Mouse (Mus musculus) stomach, embryonic 14.5 days (tissue): Measurements from ENCODE around the gene Klf11. TPM values are rescaled to one million over a fixed set of nuclear protein-coding genes. Genes with fewer than 3 reads are reported as not detected.

ENCODE experiments used
- ATAC-seq: fragments of 200-750 bp; cut with Nextera tagmentation; 2 replicates; pipeline ENCODE4 v1.8.0; 2017; ENCODE audit warnings: low read depth, moderate TSS enrichment; ENCODE audit not compliant: insufficient number of reproducible peaks, insufficient read depth, low FRiP score
- H3K27ac ChIP-seq: fragments of 300-500 bp; sonication (generic); 2 replicates; pipeline ENCODE4 v1.5.1; 2014; ENCODE audit warnings: mild to moderate bottlenecking, low read length, moderate library complexity, mixed read lengths
- H3K27me3 ChIP-seq: fragments of 300-500 bp; sonication (generic); 2 replicates; pipeline ENCODE4 v1.6.1; 2014; ENCODE audit warnings: low read length, control low read depth, mixed read lengths; ENCODE audit not compliant: control insufficient read depth, insufficient read depth
- H3K36me3 ChIP-seq: fragments of 300-500 bp; sonication (generic); 2 replicates; pipeline ENCODE4 v1.6.1; 2014; ENCODE audit warnings: mild to moderate bottlenecking, control low read depth, low read length, moderate library complexity, mixed read lengths; ENCODE audit not compliant: control insufficient read depth, insufficient read depth
- H3K4me1 ChIP-seq: fragments of 300-500 bp; sonication (generic); 2 replicates; pipeline ENCODE4 v1.6.1; 2014; ENCODE audit warnings: low read length, control low read depth, mixed read lengths; ENCODE audit not compliant: control insufficient read depth, insufficient read depth
- H3K4me2 ChIP-seq: fragments of 300-500 bp; sonication (generic); replicated peaks from 2 replicates; pipeline ENCODE4 v1.6.1; 2014; ENCODE audit warnings: low read depth, low read length, control low read depth
- H3K4me3 ChIP-seq: fragments of 300-500 bp; sonication (generic); 2 replicates; pipeline ENCODE4 v1.5.1; 2014; ENCODE audit warnings: low read depth, low read length, control low read depth
- H3K9ac ChIP-seq: fragments of 300-500 bp; sonication (generic); replicated peaks from 2 replicates; pipeline ENCODE4 v1.6.1; 2014; ENCODE audit warnings: low read depth, mild to moderate bottlenecking, control low read depth, low read length, moderate library complexity, mixed read lengths
- H3K9me3 ChIP-seq: fragments of 300-500 bp; sonication (generic); 2 replicates; pipeline ENCODE4 v1.6.1; 2016; ENCODE audit warnings: low read depth, low read length, control low read depth; ENCODE audit not compliant: control insufficient read depth
- WGBS: fragments of 180-500 bp; shearing (Covaris S2); extraction: QIAGEN DNeasy Blood & Tissue Kit; methylation state at CpG from one replicate; pipeline ENCODE4 v1.1.7; 2014; 5-methylcytosine and 5-hydroxymethylcytosine counted together
- polyA plus RNA-seq: library from polyadenylated mRNA; unstranded; fragments of >200 nt; fragmentation: Nextera tagmentation; extraction: Ambion mirVana; gene quantifications from 2 replicates; pipeline ENCODE4 v1.2.1, GENCODE M21; 2014

Gene Klf11
- polyA plus RNA-seq, 1 experiment from 2014 or later, result 14.3 TPM

DNA sequence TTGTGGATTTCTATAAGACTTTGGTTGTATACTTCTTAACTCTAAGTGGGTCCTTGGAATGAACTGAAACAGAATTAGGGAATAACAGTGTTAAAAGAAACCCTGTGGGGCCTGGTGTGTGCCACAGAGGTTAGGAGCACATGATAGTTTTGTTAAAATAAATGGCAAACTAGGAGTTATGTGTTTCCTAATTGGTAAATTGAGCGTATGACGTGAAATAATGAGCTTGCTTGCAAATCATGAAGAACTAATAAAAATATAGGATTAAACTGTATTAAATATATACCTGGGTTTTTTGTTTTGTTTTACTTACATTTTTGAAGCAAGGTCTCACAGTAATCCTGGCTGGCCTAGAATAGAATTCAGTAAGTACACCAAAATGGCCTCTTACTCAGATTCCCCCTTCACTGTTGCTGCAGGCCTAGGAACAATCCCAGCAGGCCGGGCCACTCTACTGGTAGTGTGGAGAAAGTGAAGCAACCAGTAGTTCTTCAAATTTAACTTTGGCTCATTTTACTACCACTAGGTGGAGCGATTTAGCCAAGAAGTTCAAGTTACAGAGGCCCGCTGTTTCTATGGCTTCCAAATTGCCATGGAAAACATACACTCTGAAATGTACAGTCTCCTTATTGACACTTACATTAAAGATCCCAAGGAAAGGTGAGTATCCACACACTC is 58.9 kb downstream of the Klf11 start:
- Histone ChIP-seq H3K27ac (peak overlapping the region; percentile 74; the same call in 1 of the 2 replicates), H3K27me3 (no peaks in the 10 kb centered on the region), H3K4me3 (peak overlapping the region; percentile 77), H3K9ac (no peak overlapping the region), H3K4me1 (peaks cover 24% of the 10 kb centered on the region; the same call in 1 of the 2 replicates), H3K4me2 (peak overlapping the region; percentile 75), H3K9me3 (no peaks in the 10 kb centered on the region), H3K36me3 (peaks cover 28% of the 10 kb centered on the region)
- 32% methylated on average over 5 of the region's 5 CpGs for WGBS
- ATAC-seq, result peak; percentile 40

DNA sequence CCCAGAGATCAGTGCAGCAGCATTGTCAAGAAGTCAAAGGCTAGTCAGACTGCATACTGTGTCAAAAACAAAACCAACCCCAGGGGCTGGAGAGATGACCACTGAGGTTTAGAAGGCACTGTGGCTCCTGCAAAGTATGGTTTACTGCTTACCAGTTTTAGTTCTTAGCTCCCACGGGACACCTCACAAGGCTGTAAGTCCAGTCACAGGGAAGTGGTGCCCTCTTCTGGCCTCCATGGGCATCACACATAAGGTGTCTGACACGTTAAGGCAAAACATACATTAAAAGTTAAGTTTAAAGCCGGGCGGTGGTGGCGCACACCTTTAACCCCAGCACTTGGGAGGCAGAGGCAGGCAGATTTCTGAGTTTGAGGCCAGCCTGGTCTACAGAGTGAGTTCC is 59.6 kb downstream of the Klf11 start:
- no peak overlapping the region for H3K4me3 ChIP-seq

More for the DNA sequence above, 59.6 kb downstream of the Klf11 start:
- WGBS, result 64% methylated on average over 5 of the region's 5 CpGs
- no peak for ATAC-seq
- peaks cover 28% of the 10 kb centered on the region for H3K36me3 ChIP-seq
- no peak overlapping the region for H3K9ac ChIP-seq
- no peaks in the 10 kb centered on the region for H3K9me3 ChIP-seq
- 0 out of 2 replicates have a peak overlapping the region, but pooled peaks have one; percentile 75 for H3K4me2 ChIP-seq
- no peaks in the 10 kb centered on the region for H3K27me3 ChIP-seq
- peaks cover 24% of the 10 kb centered on the region; the same call in 1 of the 2 replicates for H3K4me1 ChIP-seq
- H3K27ac ChIP-seq, result no peak overlapping the region

Other genes starting within 250 kb of the Klf11 start
- gene Taf1b, start 152.9 kb upstream of the Klf11 start, polyA plus RNA-seq, result 25.5 and 27.5 TPM in 2 replicates
- 2.6 and 3.8 TPM in 2 replicates for gene Grhl1, start 79.0 kb upstream of the Klf11 start, polyA plus RNA-seq
- 2.6 and 3.4 TPM in 2 replicates for gene Cys1, start 30.5 kb downstream of the Klf11 start, polyA plus RNA-seq
- gene Rrm2, start 57.0 kb downstream of the Klf11 start, polyA plus RNA-seq, result 131 and 132 TPM in 2 replicates
- gene Mboat2, start 179.6 kb downstream of the Klf11 start, polyA plus RNA-seq, result 49.0 and 56.6 TPM in 2 replicates